Mouse (Mus musculus) common myeloid progenitor, adult 5-6 weeks (primary cell): Measurements from ENCODE around the gene Mthfd1. TPM values are rescaled to one million over a fixed set of nuclear protein-coding genes. Genes with fewer than 3 reads are reported as not detected.
"Not testable (repeated sequence)": the region's sequence is repeated elsewhere in the genome, so short reads cannot be mapped to it uniquely, and the experiment has no call there.

Source experiments
- ATAC-seq: replicated peaks from 2 replicates; pipeline ENCODE4 v1.8.0; 2016; ENCODE audit warnings: low read depth, mild to moderate bottlenecking, moderate TSS enrichment, inconsistent platforms; ENCODE audit not compliant: poor library complexity, severe bottlenecking
- total RNA-seq: library from RNA; stranded (forward); fragments of 200-1000, 187-1606 nt; gene quantifications from 2 replicates; pipeline ENCODE4 v1.2.3, GENCODE M21; 2017

The Mthfd1 gene
- 213 and 248 TPM in 2 replicates for total RNA-seq

GRCm38 (mm10) chr12:76254725-76255498 lies at the start of gene Mthfd1:
TSS of gene Mthfd1 (plus strand) at chr12:76255298.
- peak; percentile 99 for ATAC-seq

DNA sequence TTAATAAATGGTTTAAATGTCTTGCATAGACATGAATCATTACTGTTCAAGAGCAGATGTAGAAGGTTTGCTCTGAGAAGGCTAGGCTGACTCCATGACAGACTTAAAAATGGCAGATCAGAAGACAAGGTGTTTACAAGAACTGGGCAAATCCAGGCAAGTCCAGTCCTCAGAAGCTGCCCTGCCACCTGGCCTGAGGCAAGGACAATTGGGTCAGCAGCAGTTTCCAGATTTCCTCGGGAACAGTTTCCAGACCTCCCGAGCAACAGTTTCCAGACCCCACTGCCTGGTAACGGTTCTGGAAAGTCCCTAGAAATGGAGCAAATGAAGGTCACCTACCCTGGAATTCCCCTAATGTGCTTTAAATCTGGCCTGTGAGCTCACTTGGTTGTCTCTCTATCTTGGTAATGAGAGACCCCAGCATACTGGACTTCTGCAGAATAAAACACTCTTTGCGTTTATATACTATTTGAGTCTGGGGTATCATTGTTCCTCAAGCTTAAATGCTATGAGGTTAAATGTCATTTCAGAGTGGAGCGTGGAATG lies 45.6 kb upstream of the Mthfd1 start:
- ATAC-seq = no peak

DNA sequence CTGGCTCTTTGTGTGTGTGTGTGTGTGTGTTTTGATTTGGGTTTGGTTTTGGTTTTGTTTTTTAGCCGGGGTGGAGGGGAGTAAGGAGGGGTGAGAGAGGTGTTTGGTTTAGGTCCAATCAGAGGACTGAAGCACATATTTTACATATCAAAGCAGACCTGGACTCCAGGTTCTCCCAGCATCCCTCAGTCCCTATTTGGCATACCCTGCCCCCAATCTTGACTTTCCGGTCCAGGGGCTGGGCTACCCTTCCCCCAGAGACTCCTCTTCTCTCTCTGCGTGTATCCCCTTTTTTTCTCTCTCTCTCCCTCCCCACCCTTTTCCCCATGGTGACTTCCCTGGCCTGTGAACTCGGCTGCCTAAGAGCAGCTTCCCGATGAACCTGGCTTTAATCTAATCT lies 40.0 kb upstream of the Mthfd1 start:
- ATAC-seq = no peak

DNA sequence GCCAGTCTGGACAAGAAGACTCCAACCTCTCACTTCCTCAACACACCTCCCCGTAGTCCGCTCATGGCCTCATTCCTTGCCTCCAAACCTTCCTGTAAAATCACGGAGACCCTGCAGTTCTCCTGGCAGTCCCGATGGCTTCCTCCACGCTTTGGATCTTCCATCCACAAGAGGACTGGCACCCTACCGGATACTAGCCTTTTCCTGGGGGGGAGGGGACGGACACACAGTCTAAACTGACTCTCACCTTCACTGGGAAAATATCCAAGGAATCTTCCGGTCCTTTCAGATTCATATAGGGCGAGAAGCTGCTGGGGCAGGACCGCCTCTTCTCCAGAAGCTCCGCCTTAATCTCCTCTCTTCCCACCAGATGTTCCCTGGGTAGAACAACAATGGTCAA lies 38.4 kb upstream of the Mthfd1 start:
- no peak for ATAC-seq

- ATAC-seq = not testable (repeated sequence)
These were observed 33.0 kb upstream of the Mthfd1 start for GRCm38 (mm10) chr12:76222104-76222503.

DNA sequence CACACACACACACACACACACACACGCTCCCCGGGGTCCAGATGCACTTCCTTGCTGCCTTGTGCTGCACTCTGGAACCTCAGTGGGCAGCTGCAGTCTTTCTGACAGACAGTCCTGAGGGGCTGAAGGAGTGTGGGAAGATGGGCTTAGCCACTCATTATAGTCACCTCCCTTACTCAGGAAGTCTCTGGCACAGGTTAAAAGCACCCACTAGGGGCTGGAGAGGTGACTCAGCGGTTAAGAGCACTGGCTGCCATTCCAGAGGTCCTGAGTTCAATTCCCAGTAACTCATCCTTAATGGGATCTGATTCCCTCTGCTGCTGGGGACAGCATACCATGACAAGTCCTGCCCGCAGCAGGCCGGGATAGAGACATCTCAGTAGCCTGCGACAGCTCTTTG lies 24.5 kb upstream of the Mthfd1 start:
- no peak for ATAC-seq

GRCm38 (mm10) chr12:76235253-76235652 lies 19.8 kb upstream of the Mthfd1 start:
- ATAC-seq = no peak

DNA sequence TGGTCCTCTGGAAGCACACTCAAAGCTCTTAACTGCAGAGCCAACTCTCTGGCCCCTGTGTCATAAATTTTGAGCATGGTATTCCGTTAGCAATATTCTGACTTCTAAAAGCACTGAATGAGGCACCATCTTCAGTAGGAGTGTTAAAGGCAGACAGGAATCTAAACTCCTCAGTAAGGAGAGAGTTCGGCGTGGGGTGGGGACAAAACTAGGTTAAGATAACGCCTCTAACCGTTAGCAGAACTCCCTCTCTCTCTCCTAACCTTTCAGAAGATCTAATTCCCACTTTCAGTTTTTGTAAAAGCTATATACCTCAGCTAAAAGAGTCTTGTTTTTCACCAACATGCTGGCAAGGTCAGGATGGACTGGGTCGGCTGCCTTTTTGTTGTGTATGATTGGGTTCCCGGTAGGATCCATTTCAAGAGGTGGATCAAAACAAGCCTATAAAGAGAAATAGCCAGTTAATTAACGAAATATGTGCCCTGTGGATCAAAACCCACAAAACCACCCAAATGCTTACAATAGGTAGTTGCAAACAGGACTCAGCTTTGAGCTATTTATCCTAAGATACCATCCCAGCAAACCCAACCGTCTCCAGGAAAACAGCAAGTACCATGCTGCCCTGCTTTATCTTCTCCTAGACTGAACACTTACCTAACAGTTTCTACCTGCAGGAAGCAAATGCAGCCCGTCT lies 15.8 kb upstream of the Mthfd1 start:
- ATAC-seq = no peak

- no peak for ATAC-seq
These were observed 15.1 kb upstream of the Mthfd1 start for GRCm38 (mm10) chr12:76239839-76240571.

DNA sequence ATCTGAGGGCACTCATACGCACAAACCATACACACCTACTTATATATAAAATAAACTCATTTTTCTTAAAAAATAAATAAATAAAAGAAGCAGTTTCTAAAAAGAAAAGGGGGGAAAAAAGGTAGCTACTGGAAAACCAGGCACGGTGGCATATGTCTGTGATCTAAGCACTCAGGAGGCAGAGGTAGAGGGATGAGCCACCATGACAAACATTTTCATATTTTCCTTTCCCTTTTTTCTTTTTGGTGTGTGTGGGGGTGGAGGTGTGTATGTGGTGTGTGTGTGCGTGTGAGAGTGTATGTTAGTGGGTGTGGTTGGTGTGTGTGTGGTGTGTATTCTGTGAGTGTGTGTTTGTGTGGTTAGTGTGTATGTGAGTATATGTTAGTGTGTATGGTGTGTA lies 14.4 kb upstream of the Mthfd1 start:
- no peak for ATAC-seq

DNA sequence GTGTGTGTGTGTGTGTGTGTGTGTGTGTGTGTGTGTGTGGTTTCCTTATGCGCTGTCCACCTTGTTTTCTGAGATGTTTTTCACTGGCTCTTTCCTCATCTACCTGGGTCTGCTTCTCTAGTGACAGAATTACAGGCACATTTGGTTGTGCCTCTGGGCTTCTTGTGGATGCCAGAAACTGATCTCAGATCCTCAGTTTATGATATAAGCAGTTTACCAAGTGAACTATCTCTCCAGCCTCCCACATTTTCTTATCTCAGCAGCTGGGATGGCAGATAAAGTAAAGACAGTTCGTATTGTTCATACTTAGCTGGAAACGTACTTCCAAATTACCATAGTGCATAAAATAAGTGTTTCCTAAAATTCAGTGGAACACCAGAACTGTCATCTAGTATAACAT lies 14.0 kb upstream of the Mthfd1 start:
- ATAC-seq = no peak

DNA sequence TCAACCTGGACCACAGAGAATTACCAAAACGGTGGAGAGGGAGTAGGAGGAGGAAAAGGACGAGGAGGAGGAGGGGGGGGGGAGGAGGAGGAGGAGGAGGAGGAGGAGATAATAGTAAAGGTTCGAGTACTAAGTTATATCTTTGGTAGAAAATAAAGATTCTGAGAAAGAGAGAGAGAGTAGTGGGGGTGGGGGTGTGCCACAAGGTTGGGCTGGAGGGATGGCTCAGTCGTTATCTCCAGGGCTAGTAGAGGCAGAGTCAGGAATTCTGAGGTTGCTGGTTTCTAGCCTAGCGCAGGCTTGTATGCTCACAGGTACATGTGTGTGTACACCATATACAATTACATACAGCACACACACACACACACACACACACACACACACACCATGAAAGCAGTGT lies 13.3 kb upstream of the Mthfd1 start:
- no peak for ATAC-seq

- no peak for ATAC-seq
These were observed 10.1 kb upstream of the Mthfd1 start for GRCm38 (mm10) chr12:76244981-76245380.

DNA sequence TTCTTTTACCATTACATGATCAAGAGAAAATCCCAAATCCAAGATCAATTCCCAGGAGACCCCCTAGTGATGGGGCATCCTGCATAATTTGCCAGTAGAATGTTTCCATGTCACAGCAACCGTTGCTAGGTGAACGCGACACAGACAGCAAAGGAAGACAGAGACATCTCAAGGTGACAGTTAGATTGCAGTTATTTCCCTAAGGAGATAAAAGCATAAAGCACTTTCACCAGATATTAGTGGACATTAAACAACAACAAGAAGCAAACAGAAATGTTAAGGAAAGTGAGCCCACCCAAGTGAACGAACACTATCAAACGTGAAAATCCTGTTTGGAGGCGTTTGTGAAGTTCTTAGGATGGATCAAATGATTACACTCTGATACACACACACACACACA lies 8.5 kb upstream of the Mthfd1 start, which contains the start of gene Tex21:
Gene Tex21, minus strand, starts transcription at position 101 of the 400 bp plus-strand sequence.
- no peak for ATAC-seq

DNA sequence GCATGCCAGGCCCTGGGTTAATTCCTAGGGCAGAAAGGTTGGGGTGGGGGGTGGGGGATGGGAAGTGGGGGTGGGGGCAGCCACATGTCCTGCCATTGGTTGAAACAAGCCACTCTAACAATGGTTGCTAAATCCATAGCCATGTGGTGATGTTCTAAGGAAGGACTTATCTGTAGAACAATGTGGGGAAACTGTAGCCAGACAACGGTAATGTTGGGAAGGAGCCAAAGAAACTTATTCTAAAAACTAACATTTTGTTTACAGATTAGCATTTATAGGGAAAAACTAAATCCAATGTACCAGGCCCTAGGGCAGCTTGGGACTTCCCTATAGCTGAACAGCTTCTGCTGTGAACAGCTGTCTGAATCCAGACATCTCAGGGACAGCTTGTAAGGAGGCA lies 2.0 kb upstream of the Mthfd1 start:
- no peak for ATAC-seq

DNA sequence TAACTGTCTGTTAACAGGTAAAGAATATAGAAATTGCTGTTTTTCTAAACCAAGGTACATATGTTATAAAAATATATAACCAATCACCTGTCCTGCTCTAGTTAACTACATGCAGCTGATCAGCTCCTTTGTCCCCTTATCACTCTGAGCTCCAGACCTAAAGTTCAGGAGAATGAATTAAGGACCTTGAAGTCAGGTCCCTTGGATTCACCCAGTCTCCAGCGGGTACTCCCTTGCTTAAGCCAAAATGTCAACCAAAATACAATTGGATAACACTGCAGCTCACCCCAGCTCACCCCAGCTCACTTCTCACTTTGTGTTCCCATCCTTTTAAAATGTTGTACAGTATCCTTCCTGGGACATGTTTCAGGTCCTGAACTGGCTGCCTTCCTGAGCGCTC lies 1.5 kb upstream of the Mthfd1 start:
- no peak for ATAC-seq

DNA sequence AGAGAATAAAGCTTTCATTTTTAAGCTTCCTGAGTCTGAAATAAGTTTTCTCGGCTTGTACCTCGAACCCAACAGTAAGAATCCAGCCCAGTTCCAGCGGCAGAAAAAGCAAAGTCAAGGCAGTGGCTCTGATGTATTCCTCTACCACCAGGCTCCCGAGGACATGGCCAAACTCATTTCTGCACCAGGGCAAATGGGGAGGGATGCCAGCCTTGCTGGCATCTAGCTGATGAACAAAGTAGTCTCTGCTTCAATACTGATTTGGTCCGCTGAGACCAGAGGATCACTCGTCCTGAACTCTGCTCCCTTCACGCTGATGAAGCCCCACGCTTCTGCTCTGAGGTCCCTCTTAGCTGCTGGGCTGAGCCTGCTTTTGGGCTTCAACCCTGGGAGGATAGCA lies 1.1 kb upstream of the Mthfd1 start:
- no peak for ATAC-seq

DNA sequence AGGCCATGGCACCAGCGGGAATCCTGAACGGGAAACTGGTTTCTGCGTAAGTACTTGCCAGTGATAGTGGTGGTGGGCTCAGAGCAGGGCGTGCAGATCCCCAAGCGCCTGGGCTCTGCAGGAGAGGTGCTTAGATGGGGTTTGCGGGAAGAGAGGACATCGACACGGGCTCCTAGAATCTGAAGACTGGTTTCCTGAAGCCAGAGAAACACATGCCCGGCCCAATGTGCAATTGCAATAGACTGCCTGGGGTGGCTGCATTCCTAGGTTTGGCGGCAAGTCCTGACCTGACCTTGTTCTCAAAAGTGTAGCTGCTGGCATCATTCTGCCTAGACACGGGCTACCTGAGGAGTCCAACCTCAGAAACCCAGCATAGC lies 389 bp downstream of the Mthfd1 start:
- ATAC-seq = peak; percentile 15

DNA sequence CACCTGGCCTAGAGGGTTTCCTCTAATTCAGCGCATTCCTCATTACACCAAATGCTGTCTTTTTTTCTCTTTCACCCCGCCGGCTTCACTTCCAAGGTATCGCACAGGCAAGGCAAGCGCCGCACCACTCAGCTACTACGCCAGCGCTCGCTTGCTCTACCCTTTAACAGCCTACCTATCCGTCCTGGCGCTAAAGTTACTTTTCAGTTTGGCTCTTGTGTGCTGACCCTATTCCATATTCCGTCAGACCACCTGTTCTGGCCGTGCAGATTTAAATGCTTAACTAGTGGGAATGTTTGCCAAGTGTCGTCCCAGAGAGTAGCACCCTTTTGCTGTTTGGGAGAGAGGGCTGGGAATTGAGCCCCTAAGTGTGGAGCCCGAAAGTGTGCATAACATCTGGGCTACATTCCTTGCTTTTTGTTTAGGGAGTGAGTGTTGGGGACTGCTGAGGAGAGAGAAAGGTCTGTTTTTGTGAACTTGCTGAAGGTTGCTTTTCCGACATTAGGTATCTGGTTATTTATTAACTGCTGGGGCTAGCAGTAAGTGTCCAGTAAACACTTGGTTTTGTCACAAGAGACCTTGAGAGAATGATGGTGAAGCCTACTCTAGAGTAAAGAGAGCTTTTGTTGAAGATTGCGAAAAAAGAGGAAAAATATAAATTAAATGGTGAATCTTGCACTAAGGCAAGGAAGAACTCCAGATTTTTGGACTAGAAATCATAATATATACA lies 1.2 kb downstream of the Mthfd1 start:
- ATAC-seq = no peak

- ATAC-seq = no peak
These were observed 5.6 kb downstream of the Mthfd1 start for GRCm38 (mm10) chr12:76260673-76261072.
